Mouse (Mus musculus) ES-Bruce4 (cell line): Measurements from ENCODE around the gene March9.

Experiments
- CTCF ChIP-seq: IDR thresholded peaks from one replicate; pipeline ENCODE4 v1.8.1; 2011; ENCODE audit warnings: low read depth, low read length
- EP300 ChIP-seq: IDR thresholded peaks from 2 replicates; pipeline ENCODE4 v1.6.1; 2011; ENCODE audit warnings: low read depth, low read length; ENCODE audit not compliant: insufficient read depth
- POLR2A ChIP-seq: IDR thresholded peaks from one replicate; pipeline ENCODE4 v1.8.1; 2011; ENCODE audit warnings: low read length; ENCODE audit not compliant: insufficient read depth

DNA sequence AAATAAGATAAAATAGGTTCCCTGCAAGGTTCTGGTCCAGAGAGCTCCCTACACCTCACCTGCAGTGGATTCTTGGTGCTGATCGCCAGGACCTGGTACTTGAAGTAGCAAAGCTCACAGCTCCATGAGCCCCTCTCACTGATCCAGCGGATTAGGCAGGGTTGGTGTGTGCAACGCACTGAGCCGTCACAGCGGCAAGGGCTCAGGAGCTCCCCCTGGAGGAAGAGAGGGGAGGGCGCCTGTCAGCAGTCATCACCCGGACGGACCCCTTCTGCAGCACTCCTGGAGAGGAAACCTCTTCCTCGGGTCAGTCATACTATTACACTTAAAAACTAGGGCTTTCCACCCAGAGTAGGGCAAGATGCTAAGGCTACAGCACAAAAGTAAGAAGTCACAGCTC, 1.8 kb downstream of the March9 start:
- TF ChIP-seq CTCF: peak; percentile 97
- no peak for TF ChIP-seq POLR2A
- TF ChIP-seq EP300: no peak
